Mouse (Mus musculus) kidney, adult 2 months (tissue): Measurements from ENCODE around the gene Mark2. TPM values are rescaled to one million over a fixed set of nuclear protein-coding genes. Genes with fewer than 3 reads are reported as not detected.

Source experiments
- DNase-seq: peaks from one replicate; pipeline ENCODE4 v3.0.0; 2021
- H3K27ac ChIP-seq: fragments of 200-500 bp; 2 replicates; pipeline ENCODE4 v1.5.1; 2012; ENCODE audit warnings: low read depth, low read length, control low read depth, inconsistent platforms; ENCODE audit not compliant: insufficient read depth
- H3K27me3 ChIP-seq: fragments of 200-500 bp; replicated peaks from 2 replicates; pipeline ENCODE4 v1.6.1; 2012; ENCODE audit warnings: mild to moderate bottlenecking, moderate library complexity, low read length, inconsistent platforms; ENCODE audit not compliant: control insufficient read depth, insufficient read depth
- H3K36me3 ChIP-seq: fragments of 200-500 bp; 2 replicates; pipeline ENCODE4 v1.6.1; 2012; ENCODE audit warnings: mild to moderate bottlenecking, moderate library complexity, low read length, inconsistent platforms; ENCODE audit not compliant: control insufficient read depth, insufficient read depth
- H3K4me1 ChIP-seq: fragments of 200-500 bp; 2 replicates; pipeline ENCODE4 v1.6.1; 2011; ENCODE audit warnings: low read length; ENCODE audit not compliant: control insufficient read depth, insufficient read depth
- H3K4me3 ChIP-seq: fragments of 200-500 bp; 2 replicates; pipeline ENCODE4 v1.5.1; 2011; ENCODE audit warnings: mild to moderate bottlenecking, low read depth, low read length, control low read depth; ENCODE audit not compliant: insufficient read depth
- CTCF ChIP-seq: fragments of 200-500 bp; conservative IDR thresholded peaks from 2 replicates; pipeline ENCODE4 v1.5.1; 2011; ENCODE audit warnings: low read depth, mild to moderate bottlenecking, control low read depth, low read length, moderate library complexity, mixed read lengths; ENCODE audit not compliant: insufficient read depth, insufficient read length
- POLR2A ChIP-seq: fragments of 200-500 bp; IDR thresholded peaks from one replicate; pipeline ENCODE4 v1.6.1; 2011; ENCODE audit warnings: low read depth, low read length, control low read depth
- WGBS: fragments of 180-500 bp; shearing (Covaris S2); methylation state at CpG from one replicate; pipeline ENCODE4 v1.1.7; 2018; 5-methylcytosine and 5-hydroxymethylcytosine counted together
- polyA plus RNA-seq: library from polyadenylated mRNA; depleted of rRNA; stranded (reverse); fragments of >200 nt; gene quantifications from 2 replicates; pipeline ENCODE4 v1.2.3, GENCODE M21; 2012

The Mark2 gene
- polyA plus RNA-seq, 1 experiment = 85.0 TPM

DNA sequence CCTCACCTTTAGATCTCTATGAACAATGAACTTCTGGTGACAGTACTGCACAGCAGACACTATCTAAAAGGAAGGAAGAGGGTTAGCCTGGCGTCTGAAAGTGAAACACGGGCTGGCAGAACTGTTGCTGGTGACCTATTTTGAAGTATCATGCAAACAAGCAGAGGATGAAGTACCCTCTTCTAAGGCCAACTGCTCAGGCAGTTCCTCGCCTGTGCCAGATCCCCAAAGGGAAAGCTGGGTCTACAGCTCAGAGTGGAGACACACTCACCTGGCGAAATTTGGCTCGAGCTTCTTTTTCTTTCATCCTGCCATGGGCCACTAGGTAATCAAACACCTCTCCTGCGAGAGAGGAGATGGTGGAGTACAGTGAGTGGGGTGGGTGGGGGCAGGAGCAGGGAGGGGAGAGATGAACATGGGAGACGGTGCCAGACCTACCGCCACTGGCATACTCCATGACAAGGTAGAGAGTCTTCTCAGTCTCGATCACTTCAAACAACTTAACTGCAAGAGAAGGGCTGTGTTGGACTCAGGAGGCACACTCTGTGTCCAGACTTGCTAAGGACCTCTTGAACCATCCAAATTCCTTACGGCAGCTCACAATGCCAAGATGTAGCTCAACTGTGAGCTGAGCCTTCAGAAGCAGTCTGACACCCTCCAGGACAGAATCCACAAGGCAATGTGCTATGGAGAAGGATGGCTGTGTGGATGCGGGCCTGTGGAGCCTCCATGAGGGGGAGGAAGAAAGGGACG, 54.9 kb downstream of the Mark2 start:
- H3K36me3 ChIP-seq = peaks cover 11% of the 10 kb centered on the region
- no peak for DNase-seq
- WGBS = 77% methylated on average over 12 of the region's 12 CpGs

DNA sequence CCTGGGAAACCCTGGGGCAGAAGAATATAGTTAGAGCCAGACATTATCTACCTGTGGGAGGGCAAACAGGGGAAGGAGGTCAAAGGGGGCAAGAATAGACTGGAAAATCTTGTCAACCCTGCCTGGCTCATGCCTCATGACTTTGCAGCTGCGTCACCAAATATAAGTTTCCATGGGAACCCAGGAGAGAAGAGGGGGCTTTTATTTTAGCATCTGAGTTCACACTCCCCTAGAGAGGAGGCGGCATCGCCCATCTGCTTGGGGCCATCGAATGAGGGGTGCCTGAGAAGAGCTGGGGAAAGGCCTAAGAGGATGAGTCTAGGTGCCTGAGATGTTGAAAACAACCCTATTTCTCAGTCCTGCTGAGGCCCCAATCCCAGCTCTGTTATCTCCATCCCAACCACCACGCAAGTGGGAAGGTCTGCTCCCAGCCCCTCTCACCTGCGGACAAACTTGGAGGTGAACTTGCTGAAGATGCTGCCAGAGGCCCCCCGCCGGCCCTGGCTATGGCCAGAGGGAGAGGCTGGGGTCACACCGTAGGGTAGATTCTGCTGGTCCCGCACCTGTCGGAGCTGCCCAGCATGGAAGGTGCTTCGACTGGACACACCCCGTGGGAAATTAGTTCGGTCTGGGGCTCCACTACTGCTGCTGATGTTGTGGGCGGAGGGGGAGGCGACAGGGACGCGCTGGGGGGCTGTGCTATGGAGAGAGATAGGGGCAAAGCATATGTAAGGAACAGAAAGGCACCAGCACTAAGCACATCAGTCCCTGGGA, 60.9 kb downstream of the Mark2 start:
- 84% methylated on average over 18 of the region's 18 CpGs for WGBS
- no peak overlapping the region for H3K27ac ChIP-seq
- no peaks in the 10 kb centered on the region for H3K27me3 ChIP-seq
- H3K36me3 ChIP-seq = peaks cover 9% of the 10 kb centered on the region; the same call in 1 of the 2 replicates
- H3K4me3 ChIP-seq = no peak overlapping the region
- DNase-seq = no peak
- H3K4me1 ChIP-seq = no peaks in the 10 kb centered on the region
- TF ChIP-seq POLR2A (no peak), CTCF (no peak)

More for the DNA sequence above, 54.9 kb downstream of the Mark2 start:
- Histone ChIP-seq H3K4me1 (peaks cover under 1% of the 10 kb centered on the region; the same call in 1 of the 2 replicates), H3K4me3 (no peak overlapping the region), H3K27ac (no peak overlapping the region), H3K27me3 (no peaks in the 10 kb centered on the region)
- TF ChIP-seq CTCF (no peak), POLR2A (no peak)

DNA sequence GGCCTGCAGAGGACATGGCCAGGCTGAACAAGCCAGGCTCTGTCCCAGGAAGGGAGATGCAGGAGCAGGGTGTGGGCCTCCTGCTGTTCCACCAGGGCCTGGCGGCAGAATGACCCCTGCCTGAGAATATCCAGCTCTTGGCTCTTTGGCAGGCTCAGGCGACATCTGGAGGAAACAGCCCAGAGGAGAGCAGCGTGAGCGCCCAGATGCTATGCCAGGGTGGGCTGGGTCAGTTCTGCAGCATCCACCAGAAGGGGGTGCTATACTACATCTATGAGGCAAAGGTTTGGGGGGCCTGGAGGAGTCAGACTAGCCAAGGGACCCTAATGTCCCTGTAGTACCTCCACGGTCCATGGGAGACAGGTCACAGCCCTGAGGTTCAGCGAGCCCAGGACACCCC, 62.5 kb downstream of the Mark2 start:
- Histone ChIP-seq H3K27me3 (no peaks in the 10 kb centered on the region), H3K4me3 (no peak overlapping the region), H3K27ac (no peak overlapping the region), H3K36me3 (peaks cover 2% of the 10 kb centered on the region; the same call in 1 of the 2 replicates), H3K4me1 (no peaks in the 10 kb centered on the region)
- TF ChIP-seq POLR2A (no peak), CTCF (peak; percentile 56)
- DNase-seq = peak; percentile 55
- 33% methylated on average over 6 of the region's 6 CpGs for WGBS

DNA sequence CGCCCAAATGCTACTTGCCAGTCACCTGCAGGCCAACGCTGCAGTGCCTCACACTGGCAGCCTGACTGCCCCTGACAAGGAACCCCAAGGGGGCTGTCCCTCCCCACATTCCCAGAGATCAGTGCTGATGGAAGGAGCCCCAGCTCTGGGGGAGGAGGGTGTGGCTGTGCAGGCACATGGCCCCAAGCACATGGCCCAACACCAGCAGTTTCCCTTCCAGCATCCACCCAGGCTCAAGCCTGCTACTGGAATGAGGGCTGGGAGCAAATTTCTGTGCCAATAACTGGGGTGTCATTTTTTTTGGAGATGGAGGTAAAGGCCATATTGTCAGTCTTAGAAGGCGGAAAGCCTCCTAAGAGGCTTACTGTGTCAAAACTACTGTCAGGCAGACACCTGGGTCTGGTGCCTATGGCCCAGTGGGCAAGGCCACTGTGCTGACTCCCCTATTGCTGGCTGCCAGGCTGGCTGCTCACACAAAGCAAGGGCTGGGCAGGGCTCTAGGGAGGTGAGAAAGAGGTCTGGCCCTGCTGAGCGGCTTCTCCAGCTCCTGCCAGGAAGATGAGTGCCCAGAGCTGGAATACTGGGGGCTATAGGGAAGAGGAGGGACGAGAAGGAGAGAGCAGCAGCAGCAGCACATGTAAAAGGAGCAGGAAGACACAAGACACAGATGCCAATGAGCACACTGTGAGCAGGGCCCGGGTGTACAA, 63.3 kb downstream of the Mark2 start:
- no peak for TF ChIP-seq CTCF
- TF ChIP-seq POLR2A = no peak
- Histone ChIP-seq H3K4me1 (no peaks in the 10 kb centered on the region), H3K27ac (no peak overlapping the region), H3K4me3 (no peak overlapping the region), H3K36me3 (peaks cover 2% of the 10 kb centered on the region; the same call in 1 of the 2 replicates), H3K27me3 (no peaks in the 10 kb centered on the region)
- WGBS = 87% methylated on average over 6 of the region's 6 CpGs
- no peak for DNase-seq

DNA sequence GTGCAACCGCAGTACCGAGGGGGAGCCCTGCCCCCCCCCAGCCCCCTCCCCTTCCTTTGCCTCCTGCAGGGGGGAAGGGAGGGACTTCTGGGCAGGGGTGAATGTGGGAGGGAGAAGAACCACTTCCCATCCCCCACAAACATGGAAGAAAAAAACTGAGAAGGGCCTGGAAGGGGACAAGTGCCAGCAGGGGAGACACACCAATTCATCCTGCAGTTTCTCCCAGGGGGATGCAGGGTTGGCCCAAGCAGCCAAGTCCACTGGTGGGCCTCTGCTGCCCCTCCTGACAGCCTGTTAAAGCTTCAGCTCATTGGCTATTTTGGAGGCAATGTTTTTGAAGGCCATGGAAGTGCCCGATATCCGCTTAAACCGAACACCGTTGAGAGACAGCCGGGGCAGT, 64.9 kb downstream of the Mark2 start:
- no peaks in the 10 kb centered on the region for H3K36me3 ChIP-seq
- DNase-seq = no peak
- no peak overlapping the region for H3K4me3 ChIP-seq
- no peak overlapping the region for H3K27ac ChIP-seq
- 74% methylated on average over 7 of the region's 7 CpGs for WGBS
- no peaks in the 10 kb centered on the region for H3K27me3 ChIP-seq
- TF ChIP-seq POLR2A (no peak), CTCF (no peak)
- no peaks in the 10 kb centered on the region for H3K4me1 ChIP-seq

DNA sequence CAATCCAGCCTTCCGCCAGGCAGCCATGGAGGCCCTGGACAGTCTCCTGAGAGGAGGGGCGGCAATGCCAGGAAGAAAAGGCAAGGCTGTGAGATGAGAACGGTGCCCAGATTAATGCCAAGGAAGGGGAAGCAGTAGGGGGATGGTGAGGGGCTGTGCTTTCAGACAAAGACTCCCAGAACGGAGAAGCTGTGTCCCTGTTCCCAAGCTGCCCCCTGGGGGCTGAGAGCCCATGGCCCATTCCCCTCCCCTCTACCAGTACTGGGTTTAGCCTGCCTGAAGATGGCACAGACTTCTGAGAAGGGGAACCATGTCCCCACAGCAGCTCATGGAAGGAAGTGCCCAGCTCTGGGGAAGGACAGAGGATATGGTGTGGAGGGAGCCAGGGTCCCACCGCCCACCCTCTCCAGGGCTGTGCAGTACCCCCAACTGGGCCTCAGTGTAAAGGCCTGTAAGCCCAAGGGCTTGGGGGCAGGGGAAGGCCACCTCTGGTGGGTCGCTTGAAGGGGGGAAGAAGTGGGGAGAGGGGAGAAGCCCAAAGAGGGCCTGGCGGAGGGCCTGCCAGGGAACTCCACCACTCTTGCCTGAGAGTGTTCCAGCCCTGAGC, 65.5 kb downstream of the Mark2 start:
- no peak overlapping the region for H3K4me3 ChIP-seq
- H3K4me1 ChIP-seq = no peaks in the 10 kb centered on the region
- no peak for DNase-seq
- no peaks in the 10 kb centered on the region for H3K27me3 ChIP-seq
- WGBS = 75% methylated on average over 7 of the region's 7 CpGs
- TF ChIP-seq POLR2A = no peak
- TF ChIP-seq CTCF = no peak
- H3K27ac ChIP-seq = no peak overlapping the region
- H3K36me3 ChIP-seq = no peaks in the 10 kb centered on the region
